Mouse (Mus musculus) cerebellum, postnatal 4 days (tissue): Measurements from ENCODE around the gene Cars.

Source experiments
- DNase-seq, 2 experiments: peaks; one replicate each; pipeline ENCODE4 v3.0.0; 2022; ENCODE audit warnings: low spot score in 2 of 2, mixed read lengths in 1 of 2

Gene Cars

GRCm38 (mm10) chr7:143511335-143511712, 88.6 kb downstream of the Cars start:
- DNase-seq: no peak

GRCm38 (mm10) chr7:143510593-143511334, 89.1 kb downstream of the Cars start:
- DNase-seq: no peak

DNA sequence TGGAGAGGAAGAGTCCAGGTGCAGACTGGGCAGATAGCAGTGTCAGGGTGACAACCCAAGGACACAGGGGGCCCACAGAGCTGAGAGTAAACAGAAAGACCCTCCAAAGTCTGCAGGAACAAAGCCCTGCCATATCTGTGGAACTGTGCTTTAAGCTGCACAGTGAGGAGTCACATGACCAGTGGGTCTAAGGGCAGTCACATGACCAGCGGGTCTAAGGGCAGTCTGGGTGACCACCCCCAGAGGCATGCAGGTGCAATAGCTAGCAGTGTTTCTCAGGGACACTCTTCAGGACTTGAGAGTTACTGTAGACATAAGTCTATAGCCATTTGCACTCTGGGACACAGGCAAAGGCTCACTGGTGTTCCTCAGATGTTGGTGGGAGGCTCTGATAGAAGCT, 90.3 kb downstream of the Cars start:
- DNase-seq: no peak
